Mouse (Mus musculus) liver, adult 2 months (tissue): ENCODE measurements around the gene Ndufa3. TPM values are rescaled to one million over a fixed set of nuclear protein-coding genes. Genes with fewer than 3 reads are reported as not detected.

Experiments
- DNase-seq: peaks from one replicate; pipeline ENCODE4 v3.0.0-alpha.2; 2011; ENCODE audit warnings: low read depth, low spot score; ENCODE audit errors: extremely low read depth
- H3K27ac ChIP-seq: fragments of 200-500 bp; replicated peaks from 2 replicates; pipeline ENCODE4 v1.5.1; 2012; ENCODE audit warnings: low read depth, mild to moderate bottlenecking, control low read depth, inconsistent platforms, low read length; ENCODE audit not compliant: insufficient read depth
- H3K27me3 ChIP-seq: fragments of 200-500 bp; 2 replicates; pipeline ENCODE4 v1.6.1; 2012; ENCODE audit warnings: mild to moderate bottlenecking, moderate library complexity, low read length, inconsistent platforms; ENCODE audit not compliant: control insufficient read depth, insufficient read depth
- H3K36me3 ChIP-seq: fragments of 200-500 bp; 2 replicates; pipeline ENCODE4 v1.6.1; 2012; ENCODE audit warnings: low read length, inconsistent platforms; ENCODE audit not compliant: control insufficient read depth, insufficient read depth
- H3K4me1 ChIP-seq: fragments of 200-500 bp; 2 replicates; pipeline ENCODE4 v1.6.1; 2011; ENCODE audit warnings: low read length; ENCODE audit not compliant: control insufficient read depth, insufficient read depth
- H3K4me3 ChIP-seq: fragments of 200-500 bp; 2 replicates; pipeline ENCODE4 v1.5.1; 2011; ENCODE audit warnings: low read depth, mild to moderate bottlenecking, control low read depth, low read length, moderate library complexity; ENCODE audit not compliant: insufficient read depth
- H3K79me2 ChIP-seq: fragments of 200-500 bp; 2 replicates; pipeline ENCODE4 v1.6.1; 2012; ENCODE audit warnings: inconsistent platforms, mild to moderate bottlenecking, low read length, moderate library complexity; ENCODE audit not compliant: control insufficient read depth, insufficient read depth
- H3K9ac ChIP-seq: fragments of 200-500 bp; 2 replicates; pipeline ENCODE4 v1.6.1; 2012; ENCODE audit warnings: low read depth, mild to moderate bottlenecking, control low read depth, inconsistent platforms, low read length
- CTCF ChIP-seq: fragments of 200-500 bp; IDR thresholded peaks from 2 replicates; pipeline ENCODE4 v1.5.1; 2011; ENCODE audit warnings: low read depth, low read length, control low read depth
- POLR2A ChIP-seq: fragments of 200-500 bp; IDR thresholded peaks from 2 replicates; pipeline ENCODE4 v1.6.1; 2011; ENCODE audit warnings: low read length, control low read depth; ENCODE audit not compliant: insufficient read depth; ENCODE audit errors: extremely low read depth
- WGBS: fragments of 180-500 bp; shearing (Covaris S2); methylation state at CpG from one replicate; pipeline ENCODE4 v1.1.7; 2018; 5-methylcytosine and 5-hydroxymethylcytosine counted together
- polyA plus RNA-seq: library from polyadenylated mRNA; depleted of rRNA; stranded (reverse); fragments of >200 nt; gene quantifications from 2 replicates; pipeline ENCODE4 v1.2.3, GENCODE M21; 2012; rRNA removed
- total RNA-seq: library from RNA; depleted of rRNA; stranded (reverse); fragments of >200 nt; gene quantifications from 2 replicates; pipeline ENCODE4 v1.2.3, GENCODE M21; 2014; rRNA removed

Ndufa3 gene
- total and polyA plus RNA-seq, 2 experiments, result 81.8 to 395 TPM

DNA sequence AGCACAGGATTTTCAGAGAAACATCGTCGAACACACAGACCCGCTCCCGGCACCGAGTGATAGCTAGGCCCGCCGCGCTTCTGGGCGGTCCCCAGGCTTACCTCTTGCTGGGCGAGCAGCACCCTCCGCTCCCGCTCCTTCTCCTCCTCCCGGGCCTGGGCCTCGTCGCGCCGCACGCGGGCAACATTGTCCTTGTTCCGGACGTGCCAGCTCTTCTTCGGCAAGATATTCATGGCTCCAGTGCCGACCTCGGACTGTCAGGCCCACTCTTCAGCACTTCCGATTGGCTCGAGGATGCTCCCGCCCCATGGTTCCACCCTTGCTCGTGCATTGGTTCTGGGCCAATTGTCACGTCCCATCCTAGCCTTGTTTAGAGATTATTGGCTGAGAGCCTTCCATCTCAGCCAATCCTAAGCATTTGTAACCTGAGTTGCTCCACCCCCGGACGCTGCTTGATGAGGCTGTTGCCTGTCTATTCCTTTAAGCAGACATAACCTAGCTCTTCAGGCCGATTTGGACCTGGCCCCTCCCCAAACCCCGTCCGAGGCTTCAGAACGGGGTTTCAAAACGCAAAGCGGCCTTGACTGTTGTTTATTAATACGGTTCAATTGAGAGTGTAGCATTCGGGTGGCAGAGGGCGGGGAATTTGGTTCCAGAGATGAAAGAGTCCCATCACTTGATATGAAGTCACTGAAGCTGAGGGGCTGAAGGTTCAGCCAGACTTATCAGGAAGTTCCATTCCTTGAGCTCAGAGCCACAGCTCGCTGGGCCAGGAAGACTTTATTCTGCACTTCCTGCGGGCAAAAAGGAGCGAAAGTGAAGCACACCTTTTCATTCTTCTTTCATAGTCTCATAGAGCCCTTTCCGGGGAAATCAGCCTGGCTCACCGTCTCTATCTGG lies 48.3 kb downstream of the Ndufa3 start, which contains the start of gene Leng1:
Leng1 (minus strand) TSS at position 626 of the 900 bp plus-strand sequence.
- Histone ChIP-seq H3K79me2 (peaks cover 3% of the 10 kb centered on the region; the same call in 1 of the 2 replicates), H3K4me1 (peaks cover 9% of the 10 kb centered on the region), H3K9ac (peak within 1 kb of the TSS; percentile 83), H3K4me3 (peak within 1 kb of the TSS; percentile 77), H3K36me3 (peaks cover 22% of the 10 kb centered on the region), H3K27ac (peak within 1 kb of the TSS; percentile 81), H3K27me3 (no peaks in the 10 kb centered on the region)
- DNase-seq, result peak; percentile 98
- TF ChIP-seq CTCF (no peak), POLR2A (peak; percentile 97)
- 4% methylated on average over 45 of the region's 45 CpGs for WGBS

DNA sequence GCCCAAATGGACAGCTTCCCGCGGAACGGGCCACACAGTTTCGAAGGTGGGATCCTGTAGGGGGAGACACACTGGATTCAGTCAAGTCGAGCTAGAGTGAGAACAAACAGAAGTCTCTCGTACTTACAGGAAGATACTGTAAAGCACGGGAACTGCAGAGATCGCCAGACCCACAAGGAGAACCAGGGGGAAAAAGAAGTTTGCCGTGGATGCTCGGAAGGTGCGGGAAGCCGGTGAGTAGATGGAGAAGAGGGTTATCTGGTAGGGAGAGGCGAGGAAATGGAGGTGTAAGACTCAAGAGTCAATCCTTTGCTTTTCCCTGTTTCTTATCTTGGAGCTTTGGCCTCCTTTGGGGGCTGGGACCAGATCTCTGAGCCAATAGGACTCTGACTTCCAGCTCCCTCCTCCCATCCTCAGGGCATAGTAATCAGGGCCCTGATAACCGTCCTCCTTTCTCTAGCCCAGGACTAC lies 49.8 kb downstream of the Ndufa3 start:
- no peak for TF ChIP-seq CTCF
- no peak for TF ChIP-seq POLR2A
- Histone ChIP-seq H3K4me1 (peaks cover 9% of the 10 kb centered on the region), H3K9ac (no peak overlapping the region), H3K27ac (no peak overlapping the region), H3K27me3 (no peaks in the 10 kb centered on the region), H3K79me2 (peaks cover 3% of the 10 kb centered on the region; the same call in 1 of the 2 replicates), H3K36me3 (peaks cover 15% of the 10 kb centered on the region), H3K4me3 (no peak overlapping the region)
- 70% methylated on average over 14 of the region's 14 CpGs for WGBS
- DNase-seq, result no peak

Other genes with a start within 250 kb of the Ndufa3 start
- gene Cacng8, start 226.7 kb upstream of the Ndufa3 start, total RNA-seq, result not detected in 2 replicates
- gene Cacng8, start 226.7 kb upstream of the Ndufa3 start, polyA plus RNA-seq, result not detected in 2 replicates
- gene Cacng6, start 193.2 kb upstream of the Ndufa3 start, total RNA-seq, result 0.18 TPM in 1 of 2 replicates, not detected in the other
- gene Cacng6, start 193.2 kb upstream of the Ndufa3 start, polyA plus RNA-seq, result not detected in 2 replicates
- gene Tarm1, start 114.7 kb upstream of the Ndufa3 start, total RNA-seq, result not detected in 2 replicates
- gene Tarm1, start 114.7 kb upstream of the Ndufa3 start, polyA plus RNA-seq, result not detected in 2 replicates
- gene Oscar, start 1.2 kb upstream of the Ndufa3 start, total RNA-seq, result not detected in 2 replicates
- 0.05 TPM in 1 of 2 replicates, not detected in the other for gene Oscar, start 1.2 kb upstream of the Ndufa3 start, polyA plus RNA-seq
- 4.3 and 4.8 TPM in 2 replicates for gene Tfpt, start 12.6 kb downstream of the Ndufa3 start, total RNA-seq
- 5.2 and 5.7 TPM in 2 replicates for gene Tfpt, start 12.6 kb downstream of the Ndufa3 start, polyA plus RNA-seq
- 7.9 and 9.3 TPM in 2 replicates for gene Prpf31, start 12.6 kb downstream of the Ndufa3 start, total RNA-seq
- 9.5 and 13.0 TPM in 2 replicates for gene Prpf31, start 12.6 kb downstream of the Ndufa3 start, polyA plus RNA-seq
- gene Cnot3, start 27.9 kb downstream of the Ndufa3 start, total RNA-seq, result 4.2 and 6.4 TPM in 2 replicates
- 22.3 and 29.3 TPM in 2 replicates for gene Cnot3, start 27.9 kb downstream of the Ndufa3 start, polyA plus RNA-seq
- 4.0 and 5.3 TPM in 2 replicates for gene Leng1, start 48.5 kb downstream of the Ndufa3 start, total RNA-seq
- 3.1 and 3.6 TPM in 2 replicates for gene Leng1, start 48.5 kb downstream of the Ndufa3 start, polyA plus RNA-seq
- gene Tmc4, start 60.2 kb downstream of the Ndufa3 start, total RNA-seq, result 1.8 and 2.6 TPM in 2 replicates
- 3.9 and 8.2 TPM in 2 replicates for gene Tmc4, start 60.2 kb downstream of the Ndufa3 start, polyA plus RNA-seq
- gene Tsen34, start 75.5 kb downstream of the Ndufa3 start, total RNA-seq, result 33.7 and 37.3 TPM in 2 replicates
- gene Tsen34, start 75.5 kb downstream of the Ndufa3 start, polyA plus RNA-seq, result 52.7 and 53.6 TPM in 2 replicates
- 15.9 and 21.5 TPM in 2 replicates for gene Mboat7, start 76.2 kb downstream of the Ndufa3 start, total RNA-seq
- gene Mboat7, start 76.2 kb downstream of the Ndufa3 start, polyA plus RNA-seq, result 49.3 and 58.3 TPM in 2 replicates
- gene Rps9, start 86.6 kb downstream of the Ndufa3 start, total RNA-seq, result 1,244 TPM in 2 replicates
- gene Rps9, start 86.6 kb downstream of the Ndufa3 start, polyA plus RNA-seq, result 433 and 505 TPM in 2 replicates
- 2.4 and 4.1 TPM in 2 replicates for gene Pirb, start 103.0 kb downstream of the Ndufa3 start, total RNA-seq
- gene Pirb, start 103.0 kb downstream of the Ndufa3 start, polyA plus RNA-seq, result 1.6 and 5.1 TPM in 2 replicates
- gene Gm15448, start 208.3 kb downstream of the Ndufa3 start, total RNA-seq, result 0.18 and 0.27 TPM in 2 replicates
- 0.04 and 0.16 TPM in 2 replicates for gene Gm15448, start 208.3 kb downstream of the Ndufa3 start, polyA plus RNA-seq
- gene Pira2, start 227.7 kb downstream of the Ndufa3 start, total RNA-seq, result 2.7 and 4.0 TPM in 2 replicates
- gene Pira2, start 227.7 kb downstream of the Ndufa3 start, polyA plus RNA-seq, result 0.50 and 1.3 TPM in 2 replicates